Mouse (Mus musculus): Measurements from ENCODE around the gene Btnl6. TPM values are rescaled to one million over a fixed set of nuclear protein-coding genes. Genes with fewer than 3 reads are reported as not detected.
"Not testable (repeated sequence)": the region's sequence is repeated elsewhere in the genome, so short reads cannot be mapped to it uniquely, and the experiment has no call there.

The Btnl6 gene
- total and polyA plus RNA-seq, 2 experiments from 2014 or later = not detected

DNA sequence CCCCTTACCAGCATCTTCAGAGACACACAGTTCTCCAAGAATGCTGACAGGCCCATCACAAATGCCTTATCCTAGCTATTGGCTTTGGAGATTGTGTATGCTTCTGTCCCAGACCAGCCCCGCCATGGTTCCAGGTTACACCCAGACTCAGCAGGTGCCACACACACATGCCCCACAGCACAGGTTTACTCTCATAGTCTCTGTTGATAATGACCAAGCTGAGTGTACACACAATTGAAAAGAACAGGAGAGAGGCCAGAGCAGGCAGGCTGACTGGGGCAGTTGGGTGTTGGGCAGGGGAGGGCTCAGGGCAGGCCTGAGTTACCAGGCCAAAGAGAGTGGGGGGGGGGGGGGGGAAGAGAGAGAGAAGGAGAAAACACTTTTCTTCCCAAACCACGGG lies 40.7 kb downstream of the Btnl6 start:
- ATAC-seq (no peak), DNase-seq (no peak)
- H3K27ac ChIP-seq (ENCODE audit: low read depth, low read length) = no peak overlapping the region
- 80% methylated on average over 1 of the region's 2 CpGs for WGBS
- no peak overlapping the region for H3K4me2 ChIP-seq (ENCODE audit: low read depth)
- TF ChIP-seq CTCF (IDR thresholded peaks at IDR 0.05; ENCODE audit: low read depth) = no peak
- H3K27me3 ChIP-seq (ENCODE audit: insufficient read depth, low read length) = no peaks in the 10 kb centered on the region
- H3K4me3 ChIP-seq (ENCODE audit: low read depth, low read length) = no peak overlapping the region
- H3K9ac ChIP-seq = no peak overlapping the region
- no peaks in the 10 kb centered on the region for H3K4me1 ChIP-seq (ENCODE audit: insufficient read depth)
- H3K9me3 ChIP-seq (ENCODE audit: low read length) = no peaks in the 10 kb centered on the region
- no peaks in the 10 kb centered on the region for H3K36me3 ChIP-seq (ENCODE audit: insufficient read depth)

GRCm38 (mm10) chr17:34475060-34475459 lies 42.1 kb downstream of the Btnl6 start:
- no peak overlapping the region for H3K27ac ChIP-seq (ENCODE audit: low read depth, low read length)
- TF ChIP-seq CTCF (IDR thresholded peaks at IDR 0.05; ENCODE audit: low read depth) = no peak
- WGBS = 87% methylated on average over 3 of the region's 3 CpGs

DNA sequence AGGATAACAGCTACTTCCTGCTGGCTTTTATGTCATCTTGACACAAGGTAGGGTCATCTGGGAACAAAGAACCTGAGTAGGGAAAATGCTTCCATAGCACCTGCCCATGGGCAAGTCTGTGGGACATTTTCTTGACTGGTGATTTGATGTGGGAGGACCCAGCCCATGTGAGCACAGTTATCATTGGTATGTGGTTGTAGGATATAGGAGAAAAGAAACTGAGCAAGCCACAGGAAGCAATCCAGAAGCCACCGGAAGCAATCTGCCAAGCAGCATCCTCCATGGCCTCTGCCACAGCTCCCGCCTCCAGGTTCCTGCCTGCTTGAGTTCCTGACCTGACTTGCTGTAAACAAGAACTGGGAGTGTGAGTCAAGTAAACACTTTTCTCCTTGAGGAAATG lies 46.7 kb downstream of the Btnl6 start:
- Histone ChIP-seq H3K9me3 (ENCODE audit: low read length) (no peaks in the 10 kb centered on the region), H3K36me3 (ENCODE audit: insufficient read depth) (no peaks in the 10 kb centered on the region), H3K9ac (no peak overlapping the region), H3K4me1 (ENCODE audit: insufficient read depth) (no peaks in the 10 kb centered on the region), H3K4me2 (ENCODE audit: low read depth) (no peak overlapping the region), H3K27me3 (ENCODE audit: insufficient read depth, low read length) (no peaks in the 10 kb centered on the region), H3K27ac (ENCODE audit: low read depth, low read length) (no peak overlapping the region), H3K4me3 (ENCODE audit: low read depth, low read length) (no peak overlapping the region)
- no peak for ATAC-seq
- TF ChIP-seq CTCF (IDR thresholded peaks at IDR 0.05; ENCODE audit: low read depth) = no peak
- no peak for DNase-seq
- WGBS = 88% methylated on average over 2 of the region's 2 CpGs

More at GRCm38 (mm10) chr17:34475060-34475459, 42.1 kb downstream of the Btnl6 start:
- ATAC-seq (no peak), DNase-seq (no peak)
- Histone ChIP-seq H3K4me3 (ENCODE audit: low read depth, low read length) (no peak overlapping the region), H3K4me2 (ENCODE audit: low read depth) (no peak overlapping the region), H3K27me3 (ENCODE audit: insufficient read depth, low read length) (no peaks in the 10 kb centered on the region), H3K4me1 (ENCODE audit: insufficient read depth) (no peaks in the 10 kb centered on the region), H3K9me3 (ENCODE audit: low read length) (no peaks in the 10 kb centered on the region), H3K36me3 (ENCODE audit: insufficient read depth) (no peaks in the 10 kb centered on the region), H3K9ac (no peak overlapping the region)

- not testable (repeated sequence) for H3K9me3 ChIP-seq (ENCODE audit: low read length); H3K9ac ChIP-seq; ATAC-seq; H3K4me3 ChIP-seq (ENCODE audit: low read depth, low read length); H3K4me1 ChIP-seq (ENCODE audit: insufficient read depth); H3K4me2 ChIP-seq (ENCODE audit: low read depth); DNase-seq; H3K36me3 ChIP-seq (ENCODE audit: insufficient read depth); H3K27ac ChIP-seq (ENCODE audit: low read depth, low read length); H3K27me3 ChIP-seq (ENCODE audit: insufficient read depth, low read length)
These were observed 51.2 kb downstream of the Btnl6 start for GRCm38 (mm10) chr17:34465906-34466305.

DNA sequence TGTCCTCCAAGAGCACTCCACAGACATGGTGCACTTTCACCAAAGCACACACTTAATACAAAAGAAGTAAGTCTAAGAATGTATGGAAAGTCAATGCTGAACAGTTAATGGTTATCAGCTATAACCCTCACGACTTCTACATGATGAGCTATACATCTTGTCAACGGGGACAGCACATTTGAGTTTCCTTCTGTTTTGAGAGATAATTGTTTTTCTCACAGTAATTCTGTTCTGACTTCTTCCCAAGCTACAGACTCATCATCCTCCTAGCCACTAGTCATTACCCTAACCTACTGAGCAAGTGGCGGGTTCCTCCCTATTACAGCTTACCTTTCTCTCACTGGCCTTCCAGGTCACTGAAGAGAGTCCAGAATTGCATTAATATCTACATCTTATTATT lies 57.9 kb downstream of the Btnl6 start:
- no peaks in the 10 kb centered on the region for H3K27me3 ChIP-seq (ENCODE audit: insufficient read depth, low read length)
- TF ChIP-seq CTCF (IDR thresholded peaks at IDR 0.05; ENCODE audit: low read depth) = no peak
- no peak overlapping the region for H3K4me2 ChIP-seq (ENCODE audit: low read depth)
- H3K9me3 ChIP-seq (ENCODE audit: low read length) = no peaks in the 10 kb centered on the region
- no peak for DNase-seq
- H3K36me3 ChIP-seq (ENCODE audit: insufficient read depth) = no peaks in the 10 kb centered on the region
- no peaks in the 10 kb centered on the region for H3K4me1 ChIP-seq (ENCODE audit: insufficient read depth)
- H3K27ac ChIP-seq (ENCODE audit: low read depth, low read length) = no peak overlapping the region
- 90% methylated on average over 3 of the region's 3 CpGs for WGBS
- ATAC-seq = no peak
- H3K4me3 ChIP-seq (ENCODE audit: low read depth, low read length) = no peak overlapping the region
- H3K9ac ChIP-seq = no peak overlapping the region

Other genes starting within 250 kb of the Btnl6 start
- 0.14 and 0.85 TPM in 2 replicates for gene H2-Aa, start 229.5 kb downstream of the Btnl6 start, total RNA-seq (2014; rRNA removed)
- gene H2-Aa, start 229.5 kb downstream of the Btnl6 start, polyA plus RNA-seq (2015; fragmentation: Nextera tagmentation; extraction: Ambion mirVana) = 0.59 and 0.73 TPM in 2 replicates
- gene H2-Eb1, start 211.5 kb downstream of the Btnl6 start, total RNA-seq (2014; rRNA removed) = 1.5 and 2.1 TPM in 2 replicates
- 2.5 and 2.7 TPM in 2 replicates for gene H2-Eb1, start 211.5 kb downstream of the Btnl6 start, polyA plus RNA-seq (2015; fragmentation: Nextera tagmentation; extraction: Ambion mirVana)
- 0.15 TPM in 1 of 2 replicates, not detected in the other for gene H2-Eb2, start 191.7 kb downstream of the Btnl6 start, total RNA-seq (2014; rRNA removed)
- 0.04 TPM in 1 of 2 replicates, not detected in the other for gene H2-Eb2, start 191.7 kb downstream of the Btnl6 start, polyA plus RNA-seq (2015; fragmentation: Nextera tagmentation; extraction: Ambion mirVana)
- gene Btnl2, start 162.5 kb downstream of the Btnl6 start, total RNA-seq (2014; rRNA removed) = not detected in 2 replicates
- gene Btnl2, start 162.5 kb downstream of the Btnl6 start, polyA plus RNA-seq (2015; fragmentation: Nextera tagmentation; extraction: Ambion mirVana) = not detected in 2 replicates
- not detected in 2 replicates for gene Btnl1, start 140.2 kb downstream of the Btnl6 start, total RNA-seq (2014; rRNA removed)
- gene Btnl1, start 140.2 kb downstream of the Btnl6 start, polyA plus RNA-seq (2015; fragmentation: Nextera tagmentation; extraction: Ambion mirVana) = not detected in 2 replicates
- gene BC051142, start 118.5 kb downstream of the Btnl6 start, total RNA-seq (2014; rRNA removed) = 6.5 and 9.0 TPM in 2 replicates
- gene BC051142, start 118.5 kb downstream of the Btnl6 start, polyA plus RNA-seq (2015; fragmentation: Nextera tagmentation; extraction: Ambion mirVana) = 4.4 and 5.5 TPM in 2 replicates
- gene Btnl4, start 40.0 kb downstream of the Btnl6 start, total RNA-seq (2014; rRNA removed) = not detected in 2 replicates
- gene Btnl4, start 40.0 kb downstream of the Btnl6 start, polyA plus RNA-seq (2015; fragmentation: Nextera tagmentation; extraction: Ambion mirVana) = not detected in 2 replicates
- 2.8 and 16.0 TPM in 2 replicates for gene Notch4, start 46.9 kb upstream of the Btnl6 start, total RNA-seq (2014; rRNA removed)
- gene Notch4, start 46.9 kb upstream of the Btnl6 start, polyA plus RNA-seq (2015; fragmentation: Nextera tagmentation; extraction: Ambion mirVana) = 3.8 and 5.5 TPM in 2 replicates
- gene Gpsm3, start 72.5 kb upstream of the Btnl6 start, total RNA-seq (2014; rRNA removed) = 1.2 and 2.4 TPM in 2 replicates
- 4.2 and 4.6 TPM in 2 replicates for gene Gpsm3, start 72.5 kb upstream of the Btnl6 start, polyA plus RNA-seq (2015; fragmentation: Nextera tagmentation; extraction: Ambion mirVana)
- gene Pbx2, start 73.9 kb upstream of the Btnl6 start, total RNA-seq (2014; rRNA removed) = 56.7 and 75.2 TPM in 2 replicates
- gene Pbx2, start 73.9 kb upstream of the Btnl6 start, polyA plus RNA-seq (2015; fragmentation: Nextera tagmentation; extraction: Ambion mirVana) = 3.9 and 5.9 TPM in 2 replicates
- 1.8 and 2.8 TPM in 2 replicates for gene Ager, start 80.5 kb upstream of the Btnl6 start, total RNA-seq (2014; rRNA removed)
- gene Ager, start 80.5 kb upstream of the Btnl6 start, polyA plus RNA-seq (2015; fragmentation: Nextera tagmentation; extraction: Ambion mirVana) = 0.92 and 1.2 TPM in 2 replicates
- 39.0 and 45.3 TPM in 2 replicates for gene Rnf5, start 86.3 kb upstream of the Btnl6 start, total RNA-seq (2014; rRNA removed)
- gene Rnf5, start 86.3 kb upstream of the Btnl6 start, polyA plus RNA-seq (2015; fragmentation: Nextera tagmentation; extraction: Ambion mirVana) = 245 and 252 TPM in 2 replicates
- gene Agpat1, start 86.9 kb upstream of the Btnl6 start, total RNA-seq (2014; rRNA removed) = 187 and 217 TPM in 2 replicates
- 88.5 and 104 TPM in 2 replicates for gene Agpat1, start 86.9 kb upstream of the Btnl6 start, polyA plus RNA-seq (2015; fragmentation: Nextera tagmentation; extraction: Ambion mirVana)
- 2.7 and 3.2 TPM in 2 replicates for gene Egfl8, start 98.6 kb upstream of the Btnl6 start, total RNA-seq (2014; rRNA removed)
- gene Egfl8, start 98.6 kb upstream of the Btnl6 start, polyA plus RNA-seq (2015; fragmentation: Nextera tagmentation; extraction: Ambion mirVana) = 3.8 and 4.8 TPM in 2 replicates
- 24.2 and 27.2 TPM in 2 replicates for gene Ppt2, start 111.2 kb upstream of the Btnl6 start, total RNA-seq (2014; rRNA removed)
- gene Ppt2, start 111.2 kb upstream of the Btnl6 start, polyA plus RNA-seq (2015; fragmentation: Nextera tagmentation; extraction: Ambion mirVana) = 17.6 and 20.2 TPM in 2 replicates
- 7.8 and 11.4 TPM in 2 replicates for gene Prrt1, start 112.2 kb upstream of the Btnl6 start, total RNA-seq (2014; rRNA removed)
- 12.2 and 15.1 TPM in 2 replicates for gene Prrt1, start 112.2 kb upstream of the Btnl6 start, polyA plus RNA-seq (2015; fragmentation: Nextera tagmentation; extraction: Ambion mirVana)
- gene Fkbpl, start 127.4 kb upstream of the Btnl6 start, total RNA-seq (2014; rRNA removed) = 9.6 and 19.9 TPM in 2 replicates
- 8.2 and 11.4 TPM in 2 replicates for gene Fkbpl, start 127.4 kb upstream of the Btnl6 start, polyA plus RNA-seq (2015; fragmentation: Nextera tagmentation; extraction: Ambion mirVana)
- gene Atf6b, start 129.8 kb upstream of the Btnl6 start, total RNA-seq (2014; rRNA removed) = 39.9 and 43.7 TPM in 2 replicates
- gene Atf6b, start 129.8 kb upstream of the Btnl6 start, polyA plus RNA-seq (2015; fragmentation: Nextera tagmentation; extraction: Ambion mirVana) = 86.1 and 86.4 TPM in 2 replicates
- gene Tnxb, start 153.2 kb upstream of the Btnl6 start, total RNA-seq (2014; rRNA removed) = 1.0 and 1.7 TPM in 2 replicates
- gene Tnxb, start 153.2 kb upstream of the Btnl6 start, polyA plus RNA-seq (2015; fragmentation: Nextera tagmentation; extraction: Ambion mirVana) = 0.08 and 0.16 TPM in 2 replicates
- 1.5 and 1.6 TPM in 2 replicates for gene C4b, start 226.5 kb upstream of the Btnl6 start, total RNA-seq (2014; rRNA removed)
- 0.59 and 0.75 TPM in 2 replicates for gene C4b, start 226.5 kb upstream of the Btnl6 start, polyA plus RNA-seq (2015; fragmentation: Nextera tagmentation; extraction: Ambion mirVana)